8 mouse cellular contexts compared by ENCODE assay signal in genomic region chr10:24754251-24754835, GRCm38 (mm10). TPM values are rescaled to one million over a fixed set of nuclear protein-coding genes. Genes with fewer than 3 reads are reported as not detected.
DNase-seq lines count a peak whose midpoint lies in the region; ATAC-seq and TF ChIP-seq lines count a peak whose summit lies in the region.

No protein-coding gene starts in this region.

- no peak for DNase-seq in kidney, adult 9 months
- peak; percentile 63 for DNase-seq in thymus, postnatal 25 days
- no peak for DNase-seq in frontal cortex, postnatal 36 days (ENCODE audit: low spot score in 2 of 2)
- DNase-seq in frontal cortex, postnatal 14 days (ENCODE audit: low spot score in 2 of 2): no peak

- peak overlapping the region; percentile 41 for H3K4me3 ChIP-seq in kidney, embryonic 16.5 days (ENCODE audit: low read length)
- H3K4me3 ChIP-seq in bone marrow, adult 2 months (replicated peaks; ENCODE audit: control insufficient read depth, low read depth, low read length): peak overlapping the region; percentile 37
- H3K4me3 ChIP-seq in hindbrain, embryonic 16.5 days (ENCODE audit: low read length): peak overlapping the region; percentile 11

- no peak overlapping the region for H3K27ac ChIP-seq in kidney, embryonic 16.5 days (ENCODE audit: low read length)
- peak overlapping the region; percentile 58 for H3K27ac ChIP-seq in bone marrow, adult 2 months (ENCODE audit: control insufficient read depth, insufficient read depth, low read depth, low read length, poor library complexity)
- no peak overlapping the region for H3K27ac ChIP-seq in hindbrain, embryonic 16.5 days (ENCODE audit: low read depth, low read length)

- 0 out of 2 replicates have a peak overlapping the region, but pooled peaks have one; percentile 41 for H3K9ac ChIP-seq in kidney, embryonic 16.5 days (replicated peaks; ENCODE audit: low read length)
- H3K9ac ChIP-seq in hindbrain, embryonic 16.5 days (ENCODE audit: low read depth, low read length): no peak overlapping the region

- 55% methylated on average over 11 of the region's 11 CpGs for WGBS in kidney, embryonic 16.5 days
- WGBS in bone marrow, adult 2 months: 27% methylated on average over 11 of the region's 11 CpGs
- WGBS in hindbrain, embryonic 16.5 days: 51% methylated on average over 11 of the region's 11 CpGs

- no peak for TF ChIP-seq CTCF in bone marrow, adult 2 months (IDR thresholded peaks at IDR 0.05; ENCODE audit: control insufficient read depth, insufficient read depth, low read length)

- H3K4me2 ChIP-seq in kidney, embryonic 16.5 days (replicated peaks; ENCODE audit: low read depth, low read length): peak overlapping the region; percentile 46
- peak overlapping the region; percentile 20 for H3K4me2 ChIP-seq in hindbrain, embryonic 16.5 days (ENCODE audit: low read length)

- no peaks in the 10 kb centered on the region for H3K9me3 ChIP-seq in kidney, embryonic 16.5 days (ENCODE audit: low read length)
- H3K9me3 ChIP-seq in hindbrain, embryonic 16.5 days (ENCODE audit: control insufficient read depth, low read length): peaks cover 2% of the 10 kb centered on the region; the same call in 1 of the 2 replicates

- no peak for TF ChIP-seq POLR2A in bone marrow, adult 2 months (IDR thresholded peaks at IDR 0.05; ENCODE audit: borderline replicate concordance, control insufficient read depth, low read depth, low read length)

- no peaks in the 10 kb centered on the region for H3K27me3 ChIP-seq in kidney, embryonic 16.5 days (ENCODE audit: insufficient read depth, low read length)
- no peaks in the 10 kb centered on the region for H3K27me3 ChIP-seq in hindbrain, embryonic 16.5 days (replicated peaks; ENCODE audit: control insufficient read depth, insufficient read depth, low read length)

- H3K36me3 ChIP-seq in kidney, embryonic 16.5 days (ENCODE audit: insufficient read depth, low read length): no peaks in the 10 kb centered on the region
- no peaks in the 10 kb centered on the region for H3K36me3 ChIP-seq in hindbrain, embryonic 16.5 days (ENCODE audit: control insufficient read depth, insufficient read depth, low read length)

- ATAC-seq in kidney, embryonic 16.5 days (ENCODE audit: low FRiP score, low TSS enrichment): no peak
- 0 out of 2 replicates have a peak, but pooled peaks have one; percentile 45 for ATAC-seq in hindbrain, embryonic 16.5 days
- 0 out of 2 replicates have a peak, but pooled peaks have one; percentile 9 for ATAC-seq in megakaryocyte-erythroid progenitor cell, adult 5-6 weeks (replicated peaks; ENCODE audit: low FRiP score, low TSS enrichment, poor library complexity, severe bottlenecking)

- no peaks in the 10 kb centered on the region for H3K4me1 ChIP-seq in kidney, embryonic 16.5 days (ENCODE audit: insufficient read depth, low read length)
- peaks cover 2% of the 10 kb centered on the region for H3K4me1 ChIP-seq in bone marrow, adult 2 months (ENCODE audit: control insufficient read depth, insufficient read depth, low read length)
- H3K4me1 ChIP-seq in hindbrain, embryonic 16.5 days (ENCODE audit: control insufficient read depth, insufficient read depth, low read depth, low read length): no peaks in the 10 kb centered on the region; the same call in 1 of the 2 replicates

RNA-seq across cellular contexts. Expression of gene Enpp1, which starts 42.4 kb away (rescaled TPM):
- polyA plus RNA-seq in kidney, embryonic 16.5 days (2015; fragmentation: Nextera tagmentation; extraction: Ambion mirVana): 4.6 and 5.0 TPM in 2 replicates
- polyA plus RNA-seq in bone marrow, adult 2 months (2011; ENCODE audit: insufficient read depth, insufficient read length, low replicate concordance, missing spikeins): 2.4 and 4.8 TPM in 2 replicates
- 3.8 and 4.2 TPM in 2 replicates for polyA plus RNA-seq in hindbrain, embryonic 16.5 days (2015; fragmentation: Nextera tagmentation; extraction: Ambion mirVana)
- total RNA-seq in megakaryocyte-erythroid progenitor cell, adult 5-6 weeks (2014; fragmentation: Nextera tagmentation): 4.7 and 11.8 TPM in 2 replicates
- total RNA-seq in megakaryocyte-erythroid progenitor cell, adult 5-6 weeks (2017): 3.7 and 9.6 TPM in 2 replicates
